Mouse (Mus musculus): ENCODE measurements at regions not wholly inside any gene's neighbourhood (a gene's known extent, or its start where the extent isn't known, plus 50 kb on each side); places are given as distances from the start of the nearest gene placed in this dataset.

GRCm38 (mm10) chr10:92336949-92337348, 385.3 kb downstream of the Nedd1 start:
- no peak for TF ChIP-seq POLR2A (IDR thresholded peaks at IDR 0.05; ENCODE audit: extremely low read depth, insufficient read depth, low read length)
- no peak for TF ChIP-seq CTCF (IDR thresholded peaks at IDR 0.05; ENCODE audit: extremely low read depth, insufficient read depth, low read length)

Data from cortical plate, adult 2 months (tissue).